Mouse (Mus musculus) CH12.LX (cell line): ENCODE results near the gene Plcg1. TPM values are rescaled to one million over a fixed set of nuclear protein-coding genes. Genes with fewer than 3 reads are reported as not detected.

Source experiments
- DNase-seq: peaks from one replicate; pipeline ENCODE4 v3.0.0-alpha.2; 2013; ENCODE audit errors: extremely low read depth
- H3K27ac ChIP-seq: 2 replicates; pipeline ENCODE4 v1.5.1; 2012; ENCODE audit warnings: low read depth, mild to moderate bottlenecking, control low read depth, moderate library complexity; ENCODE audit not compliant: insufficient read depth
- H3K27me3 ChIP-seq: replicated peaks from 2 replicates; pipeline ENCODE3; 2012; ENCODE audit warnings: inconsistent platforms
- H3K36me3 ChIP-seq, 2 experiments: replicated peaks in 1 of 2; 2 replicates each; pipeline versions ENCODE3 to v1.6.1; 2012; ENCODE audit warnings: inconsistent platforms in 1 of 2, low read length in 1 of 2, mild to moderate bottlenecking in 1 of 2, mixed read lengths in 1 of 2, moderate library complexity in 1 of 2; ENCODE audit not compliant: control insufficient read depth in 1 of 2, insufficient read depth in 1 of 2
- H3K4me1 ChIP-seq, 2 experiments: 2 replicates each; pipeline ENCODE4 v1.6.1; 2012; ENCODE audit warnings: inconsistent platforms in 1 of 2, moderate library complexity in 1 of 2; ENCODE audit not compliant: insufficient read depth in 2 of 2, control insufficient read depth in 1 of 2
- H3K4me2 ChIP-seq: 2 replicates; pipeline ENCODE4 v1.6.1; 2012; ENCODE audit warnings: low read depth, mild to moderate bottlenecking, control low read depth; ENCODE audit not compliant: poor library complexity, insufficient read depth, severe bottlenecking
- H3K4me3 ChIP-seq, 3 experiments: fragments of 150-350 bp in 1 of 3; sonication (generic) in 1 of 3; replicated peaks in 1 of 3; 2 replicates each; pipeline versions ENCODE3 to v1.5.1; 2011 to 2012; ENCODE audit warnings: low read depth in 2 of 3, low read length in 2 of 3, mild to moderate bottlenecking in 2 of 3, moderate library complexity in 2 of 3, control low read depth in 1 of 3, improper control_type of control experiment in 1 of 3, inconsistent platforms in 1 of 3, mixed read lengths in 1 of 3; ENCODE audit not compliant: poor library complexity in 1 of 3
- H3K79me2 ChIP-seq: replicated peaks from 2 replicates; pipeline ENCODE4 v1.6.1; 2012; ENCODE audit warnings: mild to moderate bottlenecking, moderate library complexity; ENCODE audit not compliant: control insufficient read depth, poor library complexity, insufficient read depth, severe bottlenecking; ENCODE audit errors: extremely low read depth
- H3K9ac ChIP-seq: 2 replicates; pipeline ENCODE4 v1.6.1; 2012; ENCODE audit warnings: low read depth, mild to moderate bottlenecking, control low read depth, moderate library complexity; ENCODE audit not compliant: insufficient read depth
- H3K9me3 ChIP-seq: replicated peaks from 2 replicates; pipeline ENCODE3; 2012; ENCODE audit warnings: low read length, inconsistent platforms, mixed read lengths
- CHD1 ChIP-seq: IDR thresholded peaks from 2 replicates; pipeline ENCODE4 v1.6.1; 2012; ENCODE audit warnings: low read depth, low read length, improper control_type of control experiment, inconsistent platforms
- CTCF ChIP-seq, 2 experiments: IDR thresholded peaks in 1 of 2; conservative IDR thresholded peaks in 1 of 2; 2 replicates each; pipeline ENCODE4 v1.5.1; 2011 to 2012; ENCODE audit warnings: low read depth in 2 of 2, low read length in 2 of 2, improper control_type of control experiment in 1 of 2, inconsistent platforms in 1 of 2, mild to moderate bottlenecking in 1 of 2, moderate library complexity in 1 of 2
- ETS1 ChIP-seq: conservative IDR thresholded peaks from 2 replicates; pipeline ENCODE4 v1.6.1; 2012; ENCODE audit warnings: low read depth, mild to moderate bottlenecking, inconsistent platforms, low read length, improper control_type of control experiment, moderate library complexity
- HCFC1 ChIP-seq: IDR thresholded peaks from 2 replicates; pipeline ENCODE4 v1.6.1; 2012; ENCODE audit warnings: low read depth, mild to moderate bottlenecking, inconsistent platforms, low read length, improper control_type of control experiment
- IRF4 ChIP-seq: IDR thresholded peaks from 2 replicates; pipeline ENCODE4 v1.6.1; 2014; ENCODE audit warnings: low read depth, mild to moderate bottlenecking, inconsistent platforms, low read length, improper control_type of control experiment
- JUND ChIP-seq: conservative IDR thresholded peaks from 2 replicates; pipeline ENCODE4 v1.6.1; 2011; ENCODE audit warnings: low read depth, low read length, improper control_type of control experiment
- KAT2A ChIP-seq: IDR thresholded peaks from 2 replicates; pipeline ENCODE4 v1.6.1; 2012; ENCODE audit warnings: low read length, improper control_type of control experiment, inconsistent platforms; ENCODE audit not compliant: insufficient replicate concordance
- MXI1 ChIP-seq: IDR thresholded peaks from 2 replicates; pipeline ENCODE4 v1.6.1; 2011; ENCODE audit warnings: mild to moderate bottlenecking, low read depth, low read length, improper control_type of control experiment
- MYC ChIP-seq: IDR thresholded peaks from 2 replicates; pipeline ENCODE4 v1.6.1; 2011; ENCODE audit warnings: low read depth, mild to moderate bottlenecking, improper control_type of control experiment, low read length
- NELFE ChIP-seq: IDR thresholded peaks from 2 replicates; pipeline ENCODE4 v1.6.1; 2011; ENCODE audit warnings: low read depth, low read length, improper control_type of control experiment
- POLR2A ChIP-seq: IDR thresholded peaks from 2 replicates; pipeline ENCODE4 v1.6.1; 2011; ENCODE audit warnings: low read depth, mild to moderate bottlenecking, improper control_type of control experiment, low read length
- RAD21 ChIP-seq: IDR thresholded peaks from 2 replicates; pipeline ENCODE4 v1.6.1; 2011; ENCODE audit warnings: low read depth, mild to moderate bottlenecking, low read length, improper control_type of control experiment, moderate library complexity
- TBP ChIP-seq: conservative IDR thresholded peaks from 2 replicates; pipeline ENCODE4 v1.6.1; 2011; ENCODE audit warnings: low read depth, low read length, improper control_type of control experiment
- UBTF ChIP-seq: IDR thresholded peaks from 2 replicates; pipeline ENCODE4 v1.6.1; 2012; ENCODE audit warnings: low read depth, mild to moderate bottlenecking, inconsistent platforms, low read length, improper control_type of control experiment, moderate library complexity
- USF1 ChIP-seq: IDR thresholded peaks from 2 replicates; pipeline ENCODE4 v1.6.1; 2014; ENCODE audit warnings: low read depth, mild to moderate bottlenecking, inconsistent platforms, low read length, improper control_type of control experiment
- USF2 ChIP-seq: conservative IDR thresholded peaks from 2 replicates; pipeline ENCODE4 v1.6.1; 2011; ENCODE audit warnings: low read depth, low read length, improper control_type of control experiment
- ZC3H11A ChIP-seq: IDR thresholded peaks from 2 replicates; pipeline ENCODE4 v1.6.1; 2012; ENCODE audit warnings: low read depth, mild to moderate bottlenecking, inconsistent platforms, low read length, improper control_type of control experiment
- ZKSCAN1 ChIP-seq: IDR thresholded peaks from 2 replicates; pipeline ENCODE4 v1.6.1; 2012; ENCODE audit warnings: low read depth, inconsistent platforms, low read length, improper control_type of control experiment, borderline replicate concordance
- dilution Hi-C: fragments of 300-500 bp; cut with MboI; formaldehyde crosslinking; loops from 2 replicates; pipeline ENCODE4 v1.14.3; 2020; ENCODE audit warnings: low sequenced_read_pairs; ENCODE audit not compliant: extremely low pct_unique_long_range_greater_than_20kb, extremely low pct_ligation_motif_present
- in situ Hi-C: fragments of 300-500 bp; cut with MboI; formaldehyde crosslinking; loops from 3 replicates; pipeline ENCODE4 v1.14.3; 2019; ENCODE audit warnings: low sequenced_read_pairs, low pct_ligation_motif_present, low pct_unique_long_range_greater_than_20kb, mixed read lengths
- polyA plus RNA-seq: library from polyadenylated mRNA; unstranded; fragments of >175 nt; gene quantifications from 2 replicates; pipeline ENCODE4 v1.2.1, GENCODE M21; 2012; ENCODE audit warnings: low read depth; ENCODE audit not compliant: insufficient read length
- total RNA-seq, 2 experiments: library from RNA; depleted of rRNA; stranded (reverse); fragments of 300-350 nt in 1 of 2; fragments of >200 nt in 1 of 2; gene quantifications; 2 replicates each; pipeline ENCODE4 v1.2.3; 2012 to 2014

Gene Plcg1
- total and polyA plus RNA-seq, 3 experiments = 15.5 to 28.1 (median 17.6) TPM

GRCm38 (mm10) chr2:160735706-160736310 lies 4.7 kb downstream of the Plcg1 start:
- Histone ChIP-seq H3K4me3 (no peak overlapping the region), H3K27ac (no peak overlapping the region), H3K9me3 (peaks cover 2% of the 10 kb centered on the region), H3K4me1 (peaks cover 8 to 68% of the 10 kb centered on the region in 2 experiments), H3K27me3 (no peaks in the 10 kb centered on the region), H3K79me2 (no peaks in the 10 kb centered on the region; the same call in 1 of the 2 replicates), H3K9ac (no peak overlapping the region), H3K36me3 (peaks cover 0 to 33% of the 10 kb centered on the region in 2 experiments), H3K4me2 (no peak overlapping the region)
- TF ChIP-seq RAD21 = no peak
- no peak for TF ChIP-seq UBTF
- no peak for TF ChIP-seq HCFC1
- no peak for TF ChIP-seq USF2
- no peak for TF ChIP-seq KAT2A
- no peak for TF ChIP-seq ZKSCAN1
- TF ChIP-seq CTCF (conservative IDR thresholded peaks at IDR 0.05 in 1 of 2, IDR thresholded peaks at IDR 0.05 in 1 of 2; ENCODE audit: low read depth in 2 of 2, low read length in 2 of 2) = no peak
- no peak for TF ChIP-seq USF1
- no peak for TF ChIP-seq CHD1
- no peak for TF ChIP-seq POLR2A
- no peak for DNase-seq
- dilution Hi-C loops (no loop called here), in situ Hi-C loops (no loop called here)

- dilution Hi-C loops (no loop called here), in situ Hi-C loops (no loop called here)
- no peak overlapping the region for H3K4me2 ChIP-seq
- no peak overlapping the region for H3K9ac ChIP-seq
- H3K27ac ChIP-seq = no peak overlapping the region
- no peaks in the 10 kb centered on the region; the same call in 1 of the 2 replicates for H3K79me2 ChIP-seq
- TF ChIP-seq CTCF (conservative IDR thresholded peaks at IDR 0.05 in 1 of 2, IDR thresholded peaks at IDR 0.05 in 1 of 2; ENCODE audit: low read depth in 2 of 2, low read length in 2 of 2) (no peak), JUND (no peak), IRF4 (no peak), NELFE (no peak), POLR2A (no peak), ZC3H11A (no peak), MXI1 (no peak), MYC (no peak), ETS1 (no peak), TBP (no peak), USF2 (no peak)
- peaks cover 9 to 73% of the 10 kb centered on the region in 2 experiments for H3K4me1 ChIP-seq
- no peak overlapping the region for H3K4me3 ChIP-seq
- DNase-seq = no peak
- H3K9me3 ChIP-seq = peaks cover 2% of the 10 kb centered on the region
- H3K36me3 ChIP-seq = peaks cover 0 to 33% of the 10 kb centered on the region in 2 experiments
- no peaks in the 10 kb centered on the region for H3K27me3 ChIP-seq
Measured at GRCm38 (mm10) chr2:160736466-160736865, 5.4 kb downstream of the Plcg1 start.
